Mouse (Mus musculus) heart, postnatal 0 days (tissue): ENCODE results near the gene 3110009E18Rik.

Source experiments
- CTCF ChIP-seq: IDR thresholded peaks from 2 replicates; pipeline ENCODE4 v1.5.1; 2016; ENCODE audit warnings: antibody characterized with exemption, control low read depth, low read depth
- EP300 ChIP-seq: IDR thresholded peaks from 2 replicates; pipeline ENCODE4 v1.6.1; 2016; ENCODE audit warnings: antibody characterized with exemption, low read depth

- no peak for TF ChIP-seq CTCF
- TF ChIP-seq EP300 = no peak
Observed at GRCm38 (mm10) chr1:120187059-120187458, 66.1 kb downstream of the 3110009E18Rik start.
